Mouse (Mus musculus) kidney, postnatal 0 days (tissue): ENCODE measurements around the gene Cdkn2aipnl. TPM values are rescaled to one million over a fixed set of nuclear protein-coding genes. Genes with fewer than 3 reads are reported as not detected.

ENCODE experiments used
- ATAC-seq: fragments of 200-750 bp; cut with Nextera tagmentation; replicated peaks from 2 replicates; pipeline ENCODE4 v1.8.0; 2017; ENCODE audit warnings: low read depth, moderate number of reproducible peaks, moderate TSS enrichment, moderate library complexity; ENCODE audit not compliant: low FRiP score
- DNase-seq: peaks from one replicate; pipeline ENCODE4 v3.0.0-alpha.2; 2016; ENCODE audit warnings: low spot score
- H3K27ac ChIP-seq: fragments of 300-500 bp; sonication (generic); 2 replicates; pipeline ENCODE4 v1.5.1; 2014; ENCODE audit warnings: mild to moderate bottlenecking
- H3K27me3 ChIP-seq: fragments of 300-500 bp; sonication (generic); 2 replicates; pipeline ENCODE4 v1.6.1; 2014; ENCODE audit warnings: low read length, mixed read lengths; ENCODE audit not compliant: insufficient read depth
- H3K36me3 ChIP-seq: fragments of 300-500 bp; sonication (generic); 2 replicates; pipeline ENCODE4 v1.6.1; 2014; ENCODE audit warnings: low read length, mixed read lengths; ENCODE audit not compliant: insufficient read depth
- H3K4me1 ChIP-seq: fragments of 300-500 bp; sonication (generic); replicated peaks from 2 replicates; pipeline ENCODE4 v1.6.1; 2014; ENCODE audit warnings: antibody characterized with exemption, low read length, mixed read lengths; ENCODE audit not compliant: insufficient read depth
- H3K4me2 ChIP-seq: fragments of 300-500 bp; sonication (generic); 2 replicates; pipeline ENCODE4 v1.6.1; 2014; ENCODE audit warnings: mild to moderate bottlenecking, low read length, moderate library complexity, mixed read lengths
- H3K4me3 ChIP-seq: fragments of 300-500 bp; sonication (generic); replicated peaks from 2 replicates; pipeline ENCODE4 v1.5.1; 2014; ENCODE audit warnings: low read depth, low read length
- H3K9ac ChIP-seq: fragments of 300-500 bp; sonication (generic); 2 replicates; pipeline ENCODE4 v1.6.1; 2014; ENCODE audit warnings: low read depth, low read length
- H3K9me3 ChIP-seq: fragments of 300-500 bp; sonication (generic); replicated peaks from 2 replicates; pipeline ENCODE4 v1.6.1; 2016; ENCODE audit warnings: low read length, inconsistent platforms, mixed read lengths
- CTCF ChIP-seq: IDR thresholded peaks from 2 replicates; pipeline ENCODE4 v1.5.1; 2016; ENCODE audit warnings: antibody characterized with exemption, low read depth, mild to moderate bottlenecking, moderate library complexity
- WGBS: fragments of 180-500 bp; shearing (Covaris S2); extraction: QIAGEN DNeasy Blood & Tissue Kit; methylation state at CpG from one replicate; pipeline ENCODE4 v1.1.7; 2014; 5-methylcytosine and 5-hydroxymethylcytosine counted together
- polyA plus RNA-seq: library from polyadenylated mRNA; unstranded; fragments of >200 nt; fragmentation: Nextera tagmentation; extraction: Ambion mirVana; gene quantifications from 2 replicates; pipeline ENCODE4 v1.2.1, GENCODE M21; 2015

The Cdkn2aipnl gene
- polyA plus RNA-seq, 1 experiment from 2014 or later: 70.8 TPM

GRCm38 (mm10) chr11:51937361-51937781 lies 30.1 kb upstream of the Cdkn2aipnl start:
- TF ChIP-seq CTCF: no peak
- Histone ChIP-seq H3K9ac (no peak overlapping the region), H3K4me1 (no peaks in the 10 kb centered on the region), H3K36me3 (no peaks in the 10 kb centered on the region), H3K4me2 (no peak overlapping the region), H3K9me3 (no peaks in the 10 kb centered on the region), H3K27me3 (no peaks in the 10 kb centered on the region), H3K4me3 (no peak overlapping the region), H3K27ac (no peak overlapping the region)
- ATAC-seq (no peak), DNase-seq (peak; percentile 14)
- 53% methylated on average over 6 of the region's 6 CpGs for WGBS

GRCm38 (mm10) chr11:51938817-51939589 lies 28.5 kb upstream of the Cdkn2aipnl start:
- H3K36me3 ChIP-seq: no peaks in the 10 kb centered on the region
- WGBS: 73% methylated on average over 12 of the region's 12 CpGs
- H3K4me1 ChIP-seq: no peaks in the 10 kb centered on the region
- DNase-seq (peak; percentile 18), ATAC-seq (no peak)
- H3K27ac ChIP-seq: no peak overlapping the region
- H3K4me3 ChIP-seq: no peak overlapping the region
- no peak for TF ChIP-seq CTCF
- no peaks in the 10 kb centered on the region for H3K9me3 ChIP-seq
- H3K27me3 ChIP-seq: no peaks in the 10 kb centered on the region
- no peak overlapping the region for H3K9ac ChIP-seq
- H3K4me2 ChIP-seq: no peak overlapping the region

GRCm38 (mm10) chr11:51939590-51939955 lies 27.9 kb upstream of the Cdkn2aipnl start:
- Histone ChIP-seq H3K27me3 (no peaks in the 10 kb centered on the region), H3K4me1 (no peaks in the 10 kb centered on the region)
- TF ChIP-seq CTCF: no peak

GRCm38 (mm10) chr11:51940511-51940955 lies 26.9 kb upstream of the Cdkn2aipnl start:
- no peak for ATAC-seq
- 48% methylated on average over 13 of the region's 13 CpGs for WGBS
- TF ChIP-seq CTCF: no peak

More at GRCm38 (mm10) chr11:51939590-51939955, 27.9 kb upstream of the Cdkn2aipnl start:
- H3K9me3 ChIP-seq: no peaks in the 10 kb centered on the region
- no peaks in the 10 kb centered on the region for H3K36me3 ChIP-seq
- H3K4me2 ChIP-seq: no peak overlapping the region
- WGBS: 63% methylated on average over 8 of the region's 8 CpGs
- no peak for ATAC-seq
- no peak overlapping the region for H3K27ac ChIP-seq
- no peak overlapping the region for H3K9ac ChIP-seq
- peak; percentile 4 for DNase-seq
- H3K4me3 ChIP-seq: no peak overlapping the region

GRCm38 (mm10) chr11:51942602-51943499 lies 24.6 kb upstream of the Cdkn2aipnl start:
- no peaks in the 10 kb centered on the region for H3K27me3 ChIP-seq
- H3K4me2 ChIP-seq: no peak overlapping the region
- H3K9me3 ChIP-seq: no peaks in the 10 kb centered on the region
- no peak overlapping the region for H3K27ac ChIP-seq
- H3K4me1 ChIP-seq: no peaks in the 10 kb centered on the region
- WGBS: 54% methylated on average over 15 of the region's 15 CpGs
- H3K4me3 ChIP-seq: no peak overlapping the region
- H3K36me3 ChIP-seq: no peaks in the 10 kb centered on the region
- ATAC-seq (no peak), DNase-seq (no peak)
- no peak overlapping the region for H3K9ac ChIP-seq
- TF ChIP-seq CTCF: no peak

More at GRCm38 (mm10) chr11:51940511-51940955, 26.9 kb upstream of the Cdkn2aipnl start:
- no peaks in the 10 kb centered on the region for H3K4me1 ChIP-seq
- no peak overlapping the region for H3K27ac ChIP-seq
- DNase-seq: no peak
- H3K4me2 ChIP-seq: no peak overlapping the region
- H3K4me3 ChIP-seq: no peak overlapping the region
- H3K9me3 ChIP-seq: no peaks in the 10 kb centered on the region
- H3K27me3 ChIP-seq: no peaks in the 10 kb centered on the region
- no peak overlapping the region for H3K9ac ChIP-seq
- H3K36me3 ChIP-seq: no peaks in the 10 kb centered on the region

- no peak overlapping the region for H3K9ac ChIP-seq
- 52% methylated on average over 6 of the region's 6 CpGs for WGBS
- TF ChIP-seq CTCF: no peak
- H3K27me3 ChIP-seq: no peaks in the 10 kb centered on the region
- H3K27ac ChIP-seq: no peak overlapping the region
- no peak overlapping the region for H3K4me3 ChIP-seq
- no peaks in the 10 kb centered on the region for H3K9me3 ChIP-seq
- ATAC-seq (no peak), DNase-seq (no peak)
- H3K4me1 ChIP-seq: no peaks in the 10 kb centered on the region
- no peak overlapping the region for H3K4me2 ChIP-seq
- no peaks in the 10 kb centered on the region for H3K36me3 ChIP-seq
Observed at GRCm38 (mm10) chr11:51943500-51943841, 24.0 kb upstream of the Cdkn2aipnl start.
